Mouse (Mus musculus) neural tube, embryonic 12.5 days (tissue): ENCODE measurements around the gene Eif2ak3. TPM values are rescaled to one million over a fixed set of nuclear protein-coding genes. Genes with fewer than 3 reads are reported as not detected.

ENCODE experiments used
- ATAC-seq: fragments of 200-750 bp; cut with Nextera tagmentation; 2 replicates; pipeline ENCODE4 v1.8.0; 2017; ENCODE audit warnings: low read depth, mild to moderate bottlenecking, moderate TSS enrichment, moderate library complexity; ENCODE audit not compliant: low FRiP score
- H3K27ac ChIP-seq: fragments of 300-500 bp; sonication (generic); 2 replicates; pipeline ENCODE4 v1.5.1; 2016
- H3K27me3 ChIP-seq: fragments of 300-500 bp; sonication (generic); replicated peaks from 2 replicates; pipeline ENCODE4 v1.6.1; 2016; ENCODE audit warnings: mild to moderate bottlenecking
- H3K36me3 ChIP-seq: fragments of 300-500 bp; sonication (generic); 2 replicates; pipeline ENCODE4 v1.6.1; 2016; ENCODE audit warnings: mild to moderate bottlenecking
- H3K4me1 ChIP-seq: fragments of 300-500 bp; sonication (generic); 2 replicates; pipeline ENCODE4 v1.6.1; 2016
- H3K4me2 ChIP-seq: fragments of 300-500 bp; sonication (generic); replicated peaks from 2 replicates; pipeline ENCODE4 v1.6.1; 2016; ENCODE audit warnings: mild to moderate bottlenecking
- H3K4me3 ChIP-seq: fragments of 300-500 bp; sonication (generic); 2 replicates; pipeline ENCODE4 v1.5.1; 2016
- H3K9ac ChIP-seq: fragments of 300-500 bp; sonication (generic); 2 replicates; pipeline ENCODE4 v1.6.1; 2016; ENCODE audit warnings: mild to moderate bottlenecking
- H3K9me3 ChIP-seq: fragments of 300-500 bp; sonication (generic); 2 replicates; pipeline ENCODE4 v1.6.1; 2016; ENCODE audit warnings: mild to moderate bottlenecking
- WGBS: fragments of 180-500 bp; shearing (Covaris S2); methylation state at CpG from one replicate; pipeline ENCODE4 v1.1.7; 2016; 5-methylcytosine and 5-hydroxymethylcytosine counted together
- polyA plus RNA-seq: library from polyadenylated mRNA; unstranded; fragments of >200 nt; fragmentation: Nextera tagmentation; extraction: Ambion mirVana; gene quantifications from 2 replicates; pipeline ENCODE4 v1.2.1, GENCODE M21; 2016

The Eif2ak3 gene
- polyA plus RNA-seq, 1 experiment from 2014 or later, result 17.7 TPM

- 82% methylated on average over 7 of the region's 7 CpGs for WGBS
- no peaks in the 10 kb centered on the region for H3K9me3 ChIP-seq
- H3K4me2 ChIP-seq, result no peak overlapping the region
- no peak overlapping the region for H3K27ac ChIP-seq
- H3K36me3 ChIP-seq, result no peaks in the 10 kb centered on the region
- H3K4me1 ChIP-seq, result no peaks in the 10 kb centered on the region; the same call in 1 of the 2 replicates
- ATAC-seq, result no peak
- H3K9ac ChIP-seq, result no peak overlapping the region
- no peak overlapping the region for H3K4me3 ChIP-seq
- no peaks in the 10 kb centered on the region for H3K27me3 ChIP-seq
Measured at GRCm38 (mm10) chr6:70872570-70872969, 28.3 kb downstream of the Eif2ak3 start.

- WGBS, result 79% methylated on average over 5 of the region's 5 CpGs
- Histone ChIP-seq H3K9ac (no peak overlapping the region), H3K4me1 (no peaks in the 10 kb centered on the region; the same call in 1 of the 2 replicates), H3K4me2 (no peak overlapping the region), H3K36me3 (no peaks in the 10 kb centered on the region; the same call in 1 of the 2 replicates), H3K4me3 (no peak overlapping the region), H3K27me3 (no peaks in the 10 kb centered on the region), H3K9me3 (no peaks in the 10 kb centered on the region), H3K27ac (no peak overlapping the region)
- no peak for ATAC-seq
Measured at GRCm38 (mm10) chr6:70874035-70874775, 29.9 kb downstream of the Eif2ak3 start.

GRCm38 (mm10) chr6:70875017-70875416 is 30.7 kb downstream of the Eif2ak3 start:
- Histone ChIP-seq H3K27me3 (no peaks in the 10 kb centered on the region), H3K27ac (no peak overlapping the region), H3K4me2 (no peak overlapping the region), H3K9ac (no peak overlapping the region), H3K4me3 (no peak overlapping the region), H3K9me3 (no peaks in the 10 kb centered on the region), H3K36me3 (no peaks in the 10 kb centered on the region; the same call in 1 of the 2 replicates), H3K4me1 (no peaks in the 10 kb centered on the region; the same call in 1 of the 2 replicates)
- ATAC-seq, result no peak
- 100% methylated on average over 1 of the region's 1 CpGs for whole genome bisulfite sequencing

GRCm38 (mm10) chr6:70880714-70881304 is 36.5 kb downstream of the Eif2ak3 start:
- Histone ChIP-seq H3K36me3 (peaks cover 19% of the 10 kb centered on the region), H3K27me3 (no peaks in the 10 kb centered on the region), H3K9ac (no peak overlapping the region), H3K27ac (no peak overlapping the region), H3K4me1 (no peaks in the 10 kb centered on the region), H3K9me3 (no peaks in the 10 kb centered on the region), H3K4me2 (no peak overlapping the region), H3K4me3 (no peak overlapping the region)
- ATAC-seq, result peak; percentile 37; the same call in 1 of the 2 replicates
- 20% methylated on average over 5 of the region's 5 CpGs for WGBS

- Histone ChIP-seq H3K4me3 (no peak overlapping the region), H3K4me2 (no peak overlapping the region), H3K9me3 (no peaks in the 10 kb centered on the region), H3K27ac (no peak overlapping the region), H3K4me1 (no peaks in the 10 kb centered on the region), H3K27me3 (no peaks in the 10 kb centered on the region), H3K36me3 (peaks cover 75% of the 10 kb centered on the region), H3K9ac (no peak overlapping the region)
- no peak for ATAC-seq
- WGBS, result 92% methylated on average over 11 of the region's 11 CpGs
Measured at GRCm38 (mm10) chr6:70887993-70888392, 43.7 kb downstream of the Eif2ak3 start.

- no peaks in the 10 kb centered on the region for H3K9me3 ChIP-seq
- no peak overlapping the region for H3K4me3 ChIP-seq
- H3K9ac ChIP-seq, result no peak overlapping the region
- no peak overlapping the region for H3K27ac ChIP-seq
- WGBS, result 77% methylated on average over 6 of the region's 6 CpGs
- H3K27me3 ChIP-seq, result no peaks in the 10 kb centered on the region
- H3K4me2 ChIP-seq, result no peak overlapping the region
- H3K36me3 ChIP-seq, result peaks cover 34% of the 10 kb centered on the region
- ATAC-seq, result no peak
- H3K4me1 ChIP-seq, result no peaks in the 10 kb centered on the region
Measured at GRCm38 (mm10) chr6:70898166-70898565, 53.9 kb downstream of the Eif2ak3 start.

GRCm38 (mm10) chr6:70899594-70900003 is 55.3 kb downstream of the Eif2ak3 start:
- Histone ChIP-seq H3K27me3 (no peaks in the 10 kb centered on the region), H3K4me1 (no peaks in the 10 kb centered on the region), H3K27ac (no peak overlapping the region), H3K9ac (no peak overlapping the region), H3K4me3 (no peak overlapping the region), H3K36me3 (peaks cover 36% of the 10 kb centered on the region), H3K9me3 (no peaks in the 10 kb centered on the region), H3K4me2 (no peak overlapping the region)
- ATAC-seq, result no peak
- 16% methylated on average over 8 of the region's 8 CpGs for WGBS

- H3K27ac ChIP-seq, result no peak overlapping the region
- no peak overlapping the region for H3K4me3 ChIP-seq
- H3K4me2 ChIP-seq, result no peak overlapping the region
- no peak overlapping the region for H3K9ac ChIP-seq
- H3K36me3 ChIP-seq, result peaks cover 36% of the 10 kb centered on the region
- no peaks in the 10 kb centered on the region for H3K4me1 ChIP-seq
- no peaks in the 10 kb centered on the region for H3K27me3 ChIP-seq
- no peak for ATAC-seq
- WGBS, result 90% methylated on average over 5 of the region's 5 CpGs
- H3K9me3 ChIP-seq, result no peaks in the 10 kb centered on the region
Measured at GRCm38 (mm10) chr6:70903689-70904088, 59.4 kb downstream of the Eif2ak3 start.

GRCm38 (mm10) chr6:70909572-70909971 is 65.3 kb downstream of the Eif2ak3 start:
- Histone ChIP-seq H3K9ac (no peak overlapping the region), H3K4me1 (no peaks in the 10 kb centered on the region), H3K27ac (no peak overlapping the region), H3K9me3 (no peaks in the 10 kb centered on the region), H3K4me3 (no peak overlapping the region), H3K27me3 (0 out of 2 replicates have a peak, but pooled peaks cover 5% of the 10 kb centered on the region), H3K4me2 (no peak overlapping the region), H3K36me3 (peaks cover 13% of the 10 kb centered on the region)
- ATAC-seq, result no peak
- WGBS, result 90% methylated on average over 7 of the region's 7 CpGs

GRCm38 (mm10) chr6:70910285-70910684 is 66.0 kb downstream of the Eif2ak3 start:
- H3K9ac ChIP-seq, result no peak overlapping the region
- WGBS, result 80% methylated on average over 4 of the region's 4 CpGs

GRCm38 (mm10) chr6:70911668-70912395 is 67.5 kb downstream of the Eif2ak3 start:
- H3K9ac ChIP-seq, result no peak overlapping the region
- H3K4me2 ChIP-seq, result peak overlapping the region; percentile 34
- no peaks in the 10 kb centered on the region for H3K4me1 ChIP-seq

More at GRCm38 (mm10) chr6:70910285-70910684, 66.0 kb downstream of the Eif2ak3 start:
- Histone ChIP-seq H3K27ac (no peak overlapping the region), H3K4me2 (no peak overlapping the region), H3K9me3 (no peaks in the 10 kb centered on the region), H3K4me3 (no peak overlapping the region), H3K36me3 (peaks cover 10% of the 10 kb centered on the region), H3K27me3 (0 out of 2 replicates have a peak, but pooled peaks cover 5% of the 10 kb centered on the region), H3K4me1 (no peaks in the 10 kb centered on the region)
- ATAC-seq, result no peak

GRCm38 (mm10) chr6:70912396-70912765 is 68.1 kb downstream of the Eif2ak3 start:
- H3K27me3 ChIP-seq, result 0 out of 2 replicates have a peak, but pooled peaks cover 5% of the 10 kb centered on the region
- H3K4me2 ChIP-seq, result peak overlapping the region; percentile 34
- no peaks in the 10 kb centered on the region for H3K36me3 ChIP-seq
- no peak for ATAC-seq
- 81% methylated on average over 7 of the region's 7 CpGs for WGBS
- H3K9me3 ChIP-seq, result no peaks in the 10 kb centered on the region
- no peak overlapping the region for H3K9ac ChIP-seq
- H3K4me1 ChIP-seq, result no peaks in the 10 kb centered on the region
- no peak overlapping the region for H3K27ac ChIP-seq
- H3K4me3 ChIP-seq, result no peak overlapping the region

More at GRCm38 (mm10) chr6:70911668-70912395, 67.5 kb downstream of the Eif2ak3 start:
- peaks cover under 1% of the 10 kb centered on the region; the same call in 1 of the 2 replicates for H3K36me3 ChIP-seq
- 0 out of 2 replicates have a peak, but pooled peaks cover 5% of the 10 kb centered on the region for H3K27me3 ChIP-seq
- H3K27ac ChIP-seq, result no peak overlapping the region
- no peak overlapping the region for H3K4me3 ChIP-seq
- ATAC-seq, result no peak; the same call in 1 of the 2 replicates
- no peaks in the 10 kb centered on the region for H3K9me3 ChIP-seq
- 16% methylated on average over 20 of the region's 20 CpGs for WGBS
